Mouse (Mus musculus) cerebellum, adult 9-11 months (tissue): ENCODE measurements around the gene Med27.

ENCODE experiments used
- DNase-seq: peaks from one replicate; pipeline ENCODE4 v3.0.0; 2022

Med27 gene

DNA sequence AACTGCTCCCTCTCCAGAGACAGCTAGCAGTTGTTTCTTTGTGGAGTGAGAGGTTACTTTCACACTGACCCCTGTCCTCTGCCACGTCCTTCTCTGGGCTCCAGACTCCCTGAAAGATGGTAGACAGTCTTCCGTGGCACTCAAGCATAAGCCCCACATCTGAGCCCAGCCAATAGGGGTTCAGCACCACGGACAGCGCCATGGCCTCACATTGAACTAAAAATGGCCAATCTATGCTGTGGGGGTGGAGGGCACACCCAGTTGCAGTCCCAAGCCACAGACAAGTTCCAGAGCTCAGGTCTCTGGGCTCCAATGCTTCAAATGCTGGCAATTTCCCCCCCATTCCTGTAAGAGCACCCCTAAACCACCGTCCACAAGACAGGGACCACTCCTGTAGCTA lies 227.0 kb downstream of the Med27 start:
- no peak for DNase-seq

- no peak for DNase-seq
Measured at GRCm38 (mm10) chr2:29574187-29574586, 227.6 kb downstream of the Med27 start.
